Mouse (Mus musculus) bone marrow macrophage, adult 2 months (primary cell): Measurements from ENCODE around the gene Ppp4r4.
"Not testable (repeated sequence)": the region's sequence is repeated elsewhere in the genome, so short reads cannot be mapped to it uniquely, and the experiment has no call there.

ENCODE experiments used
- CTCF ChIP-seq: IDR thresholded peaks from 2 replicates; pipeline ENCODE4 v1.5.1; 2012; ENCODE audit warnings: low read depth, mild to moderate bottlenecking, low read length, moderate library complexity
- POLR2A ChIP-seq: IDR thresholded peaks from 2 replicates; pipeline ENCODE4 v1.6.1; 2012; ENCODE audit warnings: mild to moderate bottlenecking, low read depth, low read length, borderline replicate concordance

- not testable (repeated sequence) for TF ChIP-seq CTCF, POLR2A
Observed at GRCm38 (mm10) chr12:103578148-103578547, 46.1 kb downstream of the Ppp4r4 start.
